Mouse (Mus musculus): Measurements from ENCODE around the gene Atp6v1e1. TPM values are rescaled to one million over a fixed set of nuclear protein-coding genes. Genes with fewer than 3 reads are reported as not detected.
"Not testable (repeated sequence)": the region's sequence is repeated elsewhere in the genome, so short reads cannot be mapped to it uniquely, and the experiment has no call there.

Atp6v1e1 gene
- 135 and 144 TPM in 2 replicates for polyA plus RNA-seq (2016; fragmentation: Nextera tagmentation; extraction: Ambion mirVana)

GRCm38 (mm10) chr6:120822307-120822928 is at the start of gene Atp6v1e1:
Gene Atp6v1e1, minus strand, starts transcription at chr6:120822793.
- H3K36me3 ChIP-seq, result peaks cover 20% of the 10 kb centered on the region
- peak; percentile 98 for DNase-seq (ENCODE audit: low spot score)
- no peaks in the 10 kb centered on the region for H3K27me3 ChIP-seq (ENCODE audit: insufficient read depth, poor library complexity, severe bottlenecking)
- H3K4me1 ChIP-seq, result peaks cover 13% of the 10 kb centered on the region
- peak within 1 kb of the TSS; percentile 81 for H3K4me3 ChIP-seq
- H3K27ac ChIP-seq, result peak within 1 kb of the TSS; percentile 88
- H3K9me3 ChIP-seq, result no peaks in the 10 kb centered on the region
- under 1% methylated on average over 41 of the region's 41 CpGs for WGBS

- DNase-seq (ENCODE audit: low spot score), result no peak
- Histone ChIP-seq H3K36me3 (peaks cover 17% of the 10 kb centered on the region), H3K9me3 (no peaks in the 10 kb centered on the region), H3K4me1 (peaks cover 13% of the 10 kb centered on the region), H3K4me3 (no peak overlapping the region), H3K27me3 (ENCODE audit: insufficient read depth, poor library complexity, severe bottlenecking) (no peaks in the 10 kb centered on the region), H3K27ac (no peak overlapping the region)
- 66% methylated on average over 2 of the region's 2 CpGs for WGBS
Measured at GRCm38 (mm10) chr6:120871286-120871685, 48.7 kb upstream of the Atp6v1e1 start.

- DNase-seq (ENCODE audit: low spot score), result no peak
- no peaks in the 10 kb centered on the region for H3K27me3 ChIP-seq (ENCODE audit: insufficient read depth, poor library complexity, severe bottlenecking)
- no peaks in the 10 kb centered on the region for H3K9me3 ChIP-seq
- peaks cover 25% of the 10 kb centered on the region for H3K36me3 ChIP-seq
- H3K4me3 ChIP-seq, result no peak overlapping the region
- no peak overlapping the region for H3K27ac ChIP-seq
- H3K4me1 ChIP-seq, result peaks cover 7% of the 10 kb centered on the region
- 80% methylated on average over 1 of the region's 1 CpGs for WGBS
Measured at GRCm38 (mm10) chr6:120868824-120869223, 46.2 kb upstream of the Atp6v1e1 start.

- no peaks in the 10 kb centered on the region for H3K4me1 ChIP-seq
- no peak for DNase-seq (ENCODE audit: low spot score)
- no peaks in the 10 kb centered on the region for H3K9me3 ChIP-seq
- no peak overlapping the region for H3K27ac ChIP-seq
- H3K4me3 ChIP-seq, result no peak overlapping the region
- peaks cover 32% of the 10 kb centered on the region for H3K36me3 ChIP-seq
- no peaks in the 10 kb centered on the region for H3K27me3 ChIP-seq (ENCODE audit: insufficient read depth, poor library complexity, severe bottlenecking)
- WGBS, result 82% methylated on average over 9 of the region's 9 CpGs
Measured at GRCm38 (mm10) chr6:120866051-120866814, 43.6 kb upstream of the Atp6v1e1 start.

GRCm38 (mm10) chr6:120860079-120860478 is 37.5 kb upstream of the Atp6v1e1 start:
- peaks cover 12% of the 10 kb centered on the region; the same call in 1 of the 2 replicates for H3K4me1 ChIP-seq
- H3K9me3 ChIP-seq, result peaks cover 2% of the 10 kb centered on the region; the same call in 1 of the 2 replicates
- DNase-seq (ENCODE audit: low spot score), result no peak
- peaks cover 40% of the 10 kb centered on the region for H3K36me3 ChIP-seq
- no peak overlapping the region for H3K4me3 ChIP-seq
- H3K27me3 ChIP-seq (ENCODE audit: insufficient read depth, poor library complexity, severe bottlenecking), result no peaks in the 10 kb centered on the region
- H3K27ac ChIP-seq, result no peak overlapping the region
- 93% methylated on average over 3 of the region's 3 CpGs for whole genome bisulfite sequencing

GRCm38 (mm10) chr6:120858217-120858711 is 35.7 kb upstream of the Atp6v1e1 start:
- Histone ChIP-seq H3K36me3 (peaks cover 41% of the 10 kb centered on the region), H3K27me3 (ENCODE audit: insufficient read depth, poor library complexity, severe bottlenecking) (no peaks in the 10 kb centered on the region), H3K4me1 (peaks cover 17% of the 10 kb centered on the region; the same call in 1 of the 2 replicates), H3K4me3 (no peak overlapping the region), H3K9me3 (peaks cover 2% of the 10 kb centered on the region; the same call in 1 of the 2 replicates), H3K27ac (no peak overlapping the region)
- no peak for DNase-seq (ENCODE audit: low spot score)
- 74% methylated on average over 8 of the region's 8 CpGs for WGBS

GRCm38 (mm10) chr6:120854413-120854812 is 31.8 kb upstream of the Atp6v1e1 start:
- Histone ChIP-seq H3K27ac (peak overlapping the region; percentile 52; the same call in 1 of the 2 replicates), H3K9me3 (peaks cover 2% of the 10 kb centered on the region; the same call in 1 of the 2 replicates), H3K36me3 (peaks cover 40% of the 10 kb centered on the region), H3K27me3 (ENCODE audit: insufficient read depth, poor library complexity, severe bottlenecking) (no peaks in the 10 kb centered on the region), H3K4me3 (no peak overlapping the region), H3K4me1 (peaks cover 17% of the 10 kb centered on the region; the same call in 1 of the 2 replicates)
- DNase-seq (ENCODE audit: low spot score), result peak; percentile 84
- 27% methylated on average over 10 of the region's 10 CpGs for WGBS

- not testable (repeated sequence) for H3K27ac ChIP-seq
- H3K36me3 ChIP-seq, result peaks cover 45% of the 10 kb centered on the region
Measured at GRCm38 (mm10) chr6:120850720-120851119, 28.1 kb upstream of the Atp6v1e1 start.

GRCm38 (mm10) chr6:120841754-120842153 is 19.2 kb upstream of the Atp6v1e1 start:
- Histone ChIP-seq H3K27ac (no peak overlapping the region), H3K4me1 (peaks cover 10% of the 10 kb centered on the region; the same call in 1 of the 2 replicates), H3K4me3 (no peak overlapping the region), H3K9me3 (no peaks in the 10 kb centered on the region), H3K27me3 (ENCODE audit: insufficient read depth, poor library complexity, severe bottlenecking) (no peaks in the 10 kb centered on the region), H3K36me3 (peaks cover 24% of the 10 kb centered on the region)
- WGBS, result 80% methylated on average over 5 of the region's 5 CpGs
- DNase-seq (ENCODE audit: low spot score), result no peak

More at GRCm38 (mm10) chr6:120850720-120851119, 28.1 kb upstream of the Atp6v1e1 start:
- H3K4me1 ChIP-seq; H3K27me3 ChIP-seq (ENCODE audit: insufficient read depth, poor library complexity, severe bottlenecking); H3K4me3 ChIP-seq; DNase-seq (ENCODE audit: low spot score); H3K9me3 ChIP-seq: not testable (repeated sequence)

- DNase-seq (ENCODE audit: low spot score), result no peak
- 94% methylated on average over 7 of the region's 7 CpGs for WGBS
- no peaks in the 10 kb centered on the region for H3K27me3 ChIP-seq (ENCODE audit: insufficient read depth, poor library complexity, severe bottlenecking)
Measured at GRCm38 (mm10) chr6:120840258-120840657, 17.7 kb upstream of the Atp6v1e1 start.

GRCm38 (mm10) chr6:120837152-120837530 is 14.5 kb upstream of the Atp6v1e1 start:
- H3K27ac ChIP-seq, result peak overlapping the region; percentile 100; the same call in 1 of the 2 replicates
- DNase-seq (ENCODE audit: low spot score), result no peak
- 69% methylated on average over 1 of the region's 1 CpGs for WGBS

More at GRCm38 (mm10) chr6:120840258-120840657, 17.7 kb upstream of the Atp6v1e1 start:
- H3K4me3 ChIP-seq, result no peak overlapping the region
- H3K4me1 ChIP-seq, result peaks cover 10% of the 10 kb centered on the region; the same call in 1 of the 2 replicates
- no peaks in the 10 kb centered on the region for H3K9me3 ChIP-seq
- H3K36me3 ChIP-seq, result peaks cover 24% of the 10 kb centered on the region
- no peak overlapping the region for H3K27ac ChIP-seq

GRCm38 (mm10) chr6:120836389-120837151 is 14.0 kb upstream of the Atp6v1e1 start:
- peak overlapping the region; percentile 95 for H3K4me3 ChIP-seq
- 3% methylated on average over 37 of the region's 37 CpGs for WGBS

More at GRCm38 (mm10) chr6:120837152-120837530, 14.5 kb upstream of the Atp6v1e1 start:
- H3K4me3 ChIP-seq, result peak overlapping the region; percentile 95
- H3K36me3 ChIP-seq, result peaks cover 21% of the 10 kb centered on the region
- peaks cover 9% of the 10 kb centered on the region; the same call in 1 of the 2 replicates for H3K4me1 ChIP-seq
- H3K9me3 ChIP-seq, result no peaks in the 10 kb centered on the region
- H3K27me3 ChIP-seq (ENCODE audit: insufficient read depth, poor library complexity, severe bottlenecking), result no peaks in the 10 kb centered on the region

More at GRCm38 (mm10) chr6:120836389-120837151, 14.0 kb upstream of the Atp6v1e1 start:
- Histone ChIP-seq H3K4me1 (peaks cover 6% of the 10 kb centered on the region; the same call in 1 of the 2 replicates), H3K36me3 (peaks cover 21% of the 10 kb centered on the region), H3K27ac (peak overlapping the region; percentile 100), H3K9me3 (no peaks in the 10 kb centered on the region), H3K27me3 (ENCODE audit: insufficient read depth, poor library complexity, severe bottlenecking) (no peaks in the 10 kb centered on the region)
- DNase-seq (ENCODE audit: low spot score), result no peak

Measured in heart, embryonic 10.5 days (tissue).